Mouse (Mus musculus) ovary, postnatal 36 days (tissue): ENCODE data around the gene Vav1.

Experiments used
- DNase-seq: peaks from one replicate; pipeline ENCODE4 v3.0.0; 2022; ENCODE audit warnings: low spot score, mixed read lengths

Gene Vav1

GRCm38 (mm10) chr17:57339298-57339697 lies 60.4 kb downstream of the Vav1 start:
- no peak for DNase-seq

DNA sequence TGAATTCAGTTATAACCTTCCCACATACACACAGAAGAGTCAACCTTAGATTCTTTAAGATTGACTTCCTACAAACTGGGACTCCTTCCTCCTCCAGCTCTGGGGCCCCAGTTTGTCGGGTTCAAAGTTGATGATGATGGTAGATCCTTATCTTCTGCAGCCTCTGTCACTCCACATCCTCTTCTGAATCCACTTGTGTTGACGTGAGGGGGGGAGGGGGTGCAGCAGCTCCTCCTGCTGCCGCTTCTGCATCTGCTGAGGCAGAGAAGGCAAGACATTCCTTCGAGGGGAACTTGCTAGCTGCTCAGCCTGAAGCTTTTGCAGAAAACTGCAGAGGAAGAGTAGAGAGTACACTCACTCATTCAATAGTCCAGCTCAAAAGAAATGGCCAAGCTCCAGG lies 62.7 kb downstream of the Vav1 start:
- DNase-seq, result no peak

DNA sequence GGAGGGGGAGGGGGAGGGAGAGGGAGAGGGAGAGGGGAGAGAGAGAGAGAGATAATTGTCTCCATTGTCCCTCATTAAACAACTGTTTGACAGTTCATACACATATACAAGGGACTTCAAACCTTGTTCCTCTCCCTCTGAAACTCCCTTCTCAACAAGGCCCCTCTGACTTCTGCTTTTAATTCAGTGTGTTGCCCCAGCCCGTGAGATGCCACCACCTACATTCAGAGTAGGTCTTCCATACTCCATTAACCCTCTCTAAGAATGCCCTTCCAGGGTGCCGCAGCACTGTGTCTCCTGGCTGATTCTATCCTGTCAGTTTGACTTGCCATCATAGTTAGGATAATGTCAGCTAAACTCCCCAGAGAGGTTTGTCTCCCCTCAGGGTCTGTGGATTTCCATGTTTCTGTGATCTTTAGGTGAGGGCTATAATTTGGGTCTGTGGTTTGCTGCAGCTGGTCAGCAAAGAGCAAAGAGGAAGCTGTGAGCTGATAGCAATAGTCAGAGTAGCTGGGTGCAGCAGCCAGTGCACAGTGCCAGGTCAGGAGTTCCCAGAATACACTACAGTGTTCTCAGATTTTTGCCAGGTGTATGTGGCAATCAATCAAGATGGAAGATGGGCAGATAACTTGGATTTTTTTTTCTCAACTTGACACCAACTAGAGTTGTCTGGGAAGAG lies 65.3 kb downstream of the Vav1 start:
- DNase-seq, result no peak

GRCm38 (mm10) chr17:57347017-57347416 lies 68.1 kb downstream of the Vav1 start:
- no peak for DNase-seq

GRCm38 (mm10) chr17:57347781-57348180 lies 68.9 kb downstream of the Vav1 start:
- no peak for DNase-seq

GRCm38 (mm10) chr17:57349067-57349466 lies 70.2 kb downstream of the Vav1 start:
- no peak for DNase-seq

DNA sequence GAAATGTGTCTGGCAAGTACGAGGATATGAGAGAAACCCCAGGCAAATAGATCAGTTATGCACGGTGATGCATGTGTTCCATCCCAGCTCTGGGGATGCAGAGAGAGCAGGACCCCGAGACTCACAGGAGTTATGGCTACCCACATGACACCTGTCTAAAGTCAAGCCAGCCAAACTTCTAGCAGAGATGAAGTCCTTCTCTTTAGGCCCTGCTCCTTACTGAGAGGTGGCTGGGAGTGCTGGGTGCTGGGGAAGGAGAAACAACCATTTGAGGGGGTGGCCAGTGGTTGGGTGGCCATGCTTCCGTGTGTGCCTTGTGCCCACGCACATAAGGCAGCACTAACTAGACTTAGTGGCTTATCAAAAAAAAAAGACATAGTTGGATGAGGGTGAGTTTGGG lies 71.3 kb downstream of the Vav1 start:
- DNase-seq, result no peak

DNA sequence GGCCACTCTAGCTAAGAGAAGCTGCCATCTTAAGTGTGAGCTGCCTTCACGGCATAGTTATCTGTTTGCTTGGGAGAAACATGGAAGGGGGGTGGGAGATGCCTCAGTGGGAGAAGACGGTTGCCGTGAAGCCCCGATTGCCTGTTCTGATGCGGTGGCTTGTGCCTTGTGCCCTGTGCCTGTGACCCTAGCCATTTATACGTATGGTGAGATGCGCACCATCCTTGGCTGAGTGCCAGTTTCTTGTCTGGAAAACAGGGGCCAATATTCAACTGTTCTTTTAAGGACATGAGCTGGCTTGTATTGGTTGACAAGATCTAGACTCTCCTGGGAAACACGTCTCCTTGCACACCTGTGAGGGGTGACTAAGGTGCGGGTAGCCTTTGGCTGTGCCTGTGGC lies 72.2 kb downstream of the Vav1 start:
- no peak for DNase-seq

- no peak for DNase-seq
Measured at GRCm38 (mm10) chr17:57358441-57358840, 79.5 kb downstream of the Vav1 start, which contains the start of gene Adgre1. Gene Adgre1 (plus strand): TSS chr17:57358691.

DNA sequence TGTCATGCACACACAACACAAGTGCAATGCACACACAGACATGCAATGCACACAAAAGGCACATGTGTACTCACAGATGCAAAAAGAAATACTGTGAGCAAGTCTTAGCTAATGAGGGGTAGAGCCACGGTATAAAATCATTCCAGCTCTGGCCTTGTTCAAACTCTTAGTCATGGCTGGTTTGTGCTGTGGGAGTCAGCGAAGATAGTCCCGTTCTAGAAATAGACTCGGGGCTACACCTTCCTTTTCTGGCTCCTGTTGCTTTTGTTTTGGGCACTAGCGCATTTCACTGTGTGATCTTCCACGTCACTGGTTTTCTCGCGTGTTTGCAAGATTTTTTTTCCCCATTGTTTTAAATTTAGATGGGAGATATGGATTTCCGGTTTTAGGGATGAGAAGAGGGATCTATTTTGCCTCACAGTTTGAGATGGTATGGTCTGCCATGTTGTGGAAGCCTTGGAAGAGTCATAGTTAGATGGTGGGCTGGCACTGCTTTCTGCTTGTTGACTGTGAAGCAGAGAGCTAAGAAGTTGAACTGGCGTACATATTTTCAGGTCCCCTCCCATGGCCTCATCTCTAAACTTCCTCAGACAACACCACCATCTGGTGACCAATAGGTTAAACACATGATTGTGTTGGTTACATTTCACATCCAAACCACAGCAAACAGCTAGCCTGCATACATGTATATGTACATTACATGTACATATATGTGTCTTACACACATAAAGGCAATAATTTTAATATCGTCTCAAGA lies 80.8 kb downstream of the Vav1 start:
- no peak for DNase-seq
